Mouse (Mus musculus): ENCODE data around the gene Polr2h. TPM values are rescaled to one million over a fixed set of nuclear protein-coding genes. Genes with fewer than 3 reads are reported as not detected.

Polr2h gene
- total RNA-seq (2023): 17.3 to 22.7 TPM (median 19.5 TPM) in 4 replicates

GRCm38 (mm10) chr16:20717181-20717977 is at the start of gene Polr2h, which contains the start of gene Clcn2:
Gene Polr2h, plus strand, starts transcription at chr16:20717665.
Gene Clcn2, minus strand, starts transcription at chr16:20717746.

DNA sequence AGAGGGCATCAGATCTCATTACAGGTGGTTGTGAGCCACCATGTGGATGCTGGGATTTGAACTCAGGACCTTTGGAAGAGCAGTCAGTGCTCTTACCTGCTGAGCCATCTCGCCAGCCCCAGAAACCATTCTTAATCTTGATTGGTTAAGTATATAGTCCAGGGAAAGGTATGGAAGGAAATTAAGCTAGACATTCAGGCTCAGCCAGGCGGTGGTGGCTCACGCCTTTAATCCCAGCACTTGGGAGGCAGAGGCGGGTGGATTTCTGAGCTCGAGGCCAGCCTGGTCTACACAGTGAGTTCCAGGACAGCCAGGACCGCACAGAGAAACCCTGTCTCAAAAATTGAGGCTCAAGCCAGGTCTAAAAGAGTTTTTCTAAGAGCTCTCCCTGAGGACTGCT is 49.5 kb upstream of the Polr2h start, which contains the start of gene Eif4g1:
Eif4g1 (plus strand) TSS at position 301 of the 400 bp plus-strand sequence.

GRCm38 (mm10) chr16:20693111-20693701 is 24.3 kb upstream of the Polr2h start, which contains the start of gene Fam131a:
Gene Fam131a, plus strand, starts transcription at chr16:20693241.

GRCm38 (mm10) chr16:20732925-20733730 is 15.7 kb downstream of the Polr2h start, which contains the start of gene Chrd:
Gene Chrd, plus strand, starts transcription at chr16:20733127.

DNA sequence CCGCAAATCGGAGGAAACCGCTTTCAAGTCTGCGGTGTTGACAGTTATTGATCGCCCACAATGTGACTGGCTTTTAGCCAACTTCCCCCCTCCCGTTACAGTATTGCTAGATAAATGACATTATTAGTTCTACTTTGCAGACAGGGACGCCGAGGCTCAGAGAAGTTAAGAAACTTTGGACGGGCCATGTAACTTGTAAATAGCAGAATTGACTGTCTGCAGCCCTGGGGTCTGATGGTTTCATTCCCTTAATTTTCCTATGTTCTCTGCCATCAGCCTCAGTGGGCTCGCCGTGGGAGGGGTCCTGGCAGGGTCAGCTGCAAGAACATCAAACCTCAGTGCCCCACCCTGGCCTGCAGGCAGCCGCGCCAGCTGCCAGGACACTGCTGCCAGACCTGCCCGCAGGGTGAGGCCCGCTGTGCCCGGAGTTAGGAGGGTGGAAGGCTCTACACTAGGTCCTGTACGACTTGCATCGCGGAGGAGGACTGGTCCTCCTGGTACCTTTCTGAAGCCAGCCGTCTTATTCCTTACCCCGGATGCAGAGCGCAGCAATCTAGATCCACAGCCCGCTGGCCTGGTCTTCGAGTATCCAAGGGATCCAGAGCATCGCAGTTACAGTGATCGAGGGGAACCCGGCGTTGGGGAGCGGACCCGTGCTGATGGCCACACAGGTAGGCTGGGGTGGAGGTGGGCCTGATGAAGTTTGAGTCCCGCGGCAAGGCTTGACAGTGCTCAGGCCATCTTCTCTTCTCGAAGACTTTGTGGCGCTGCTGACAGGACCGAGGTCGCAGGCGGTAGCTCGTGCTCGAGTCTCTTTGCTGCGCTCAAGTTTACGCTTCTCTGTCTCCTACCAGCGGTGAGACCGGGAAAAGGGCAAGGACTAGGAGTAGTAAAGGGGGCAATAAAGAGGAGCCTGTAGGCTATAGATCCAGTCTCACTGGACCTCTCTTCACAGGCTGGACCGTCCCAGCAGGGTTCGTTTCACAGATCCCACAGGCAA is 16.6 kb downstream of the Polr2h start, which contains the start of gene Thpo:
Thpo (minus strand) TSS at position 781 of the 1,000 bp plus-strand sequence.

Other genes starting within 250 kb of the Polr2h start
- gene Eif2b5, start 218.8 kb upstream of the Polr2h start, total RNA-seq (2023): 42.8 to 52.1 TPM (median 47.2 TPM) in 4 replicates
- gene Dvl3, start 200.7 kb upstream of the Polr2h start, total RNA-seq (2023): 41.5 to 43.6 TPM (median 42.6 TPM) in 4 replicates
- 160 to 184 TPM (median 175 TPM) in 4 replicates for gene Ap2m1, start 182.2 kb upstream of the Polr2h start, total RNA-seq (2023)
- 90.6 to 104 TPM (median 98.3 TPM) in 4 replicates for gene Abcf3, start 169.1 kb upstream of the Polr2h start, total RNA-seq (2023)
- gene Vwa5b2, start 128.2 kb upstream of the Polr2h start, total RNA-seq (2023): 0.49 to 0.88 TPM in 2 of 4 replicates, not detected in the others
- gene Eef1akmt4, start 106.1 kb upstream of the Polr2h start, total RNA-seq (2023): 3.9 to 5.7 TPM (median 4.5 TPM) in 4 replicates
- not detected in 4 replicates for gene Gm49333, start 106.1 kb upstream of the Polr2h start, total RNA-seq (2023)
- 9.5 to 14.5 TPM (median 12.0 TPM) in 4 replicates for gene Alg3, start 105.9 kb upstream of the Polr2h start, total RNA-seq (2023)
- gene Camk2n2, start 96.4 kb upstream of the Polr2h start, total RNA-seq (2023): not detected in 4 replicates
- 0.76 TPM in 1 of 4 replicates, not detected in the others for gene Ece2, start 87.8 kb upstream of the Polr2h start, total RNA-seq (2023)
- 103 to 114 TPM (median 106 TPM) in 4 replicates for gene Psmd2, start 66.0 kb upstream of the Polr2h start, total RNA-seq (2023)
- gene Eif4g1, start 49.4 kb upstream of the Polr2h start, total RNA-seq (2023): 317 to 345 TPM (median 335 TPM) in 4 replicates
- 0.41 to 0.91 TPM (median 0.43 TPM) in 3 of 4 replicates, not detected in the other for gene Fam131a, start 24.4 kb upstream of the Polr2h start, total RNA-seq (2023)
- 2.5 to 4.1 TPM (median 3.2 TPM) in 4 replicates for gene Clcn2, start 81 bp downstream of the Polr2h start, total RNA-seq (2023)
- gene Chrd, start 15.5 kb downstream of the Polr2h start, total RNA-seq (2023): not detected in 4 replicates
- gene Thpo, start 16.8 kb downstream of the Polr2h start, total RNA-seq (2023): not detected in 4 replicates